Mouse (Mus musculus): ENCODE data around the gene Pfas. TPM values are rescaled to one million over a fixed set of nuclear protein-coding genes. Genes with fewer than 3 reads are reported as not detected.
A peak's percentile ranks its signal among the peaks of the same experiment; 100 is the strongest.
"Not testable (repeated sequence)": the region's sequence is repeated elsewhere in the genome, so short reads cannot be mapped to it uniquely, and the experiment has no call there.

Gene Pfas
- total and polyA plus RNA-seq, 3 experiments: 63.5 to 149 (median 130) TPM

- Histone ChIP-seq H3K79me2 (ENCODE audit: control insufficient read depth, insufficient read depth, low read length, poor library complexity) (peaks cover 34% of the 10 kb centered on the region), H3K27ac (ENCODE audit: control insufficient read depth, low read depth, low read length) (no peak overlapping the region), H3K9ac (ENCODE audit: control insufficient read depth, low read depth, low read length, poor library complexity, severe bottlenecking) (no peak overlapping the region), H3K36me3 (ENCODE audit: control insufficient read depth in 1 of 2, insufficient read depth in 2 of 2, low read length in 2 of 2) (peaks cover 0 to 18% of the 10 kb centered on the region in 2 experiments; a peak in 2 of 4 replicates), H3K4me1 (ENCODE audit: control insufficient read depth in 1 of 2, insufficient read depth in 2 of 2, low read length in 2 of 2) (peaks cover 0 to 10% of the 10 kb centered on the region in 2 experiments; a peak in 3 of 4 replicates), H3K4me3 (ENCODE audit: control insufficient read depth in 1 of 2, insufficient read depth in 1 of 2, low read depth in 2 of 2, low read length in 2 of 2) (no peak overlapping the region), H3K27me3 (ENCODE audit: control insufficient read depth in 1 of 2, insufficient read depth in 2 of 2, low read length in 2 of 2) (no peaks in the 10 kb centered on the region), H3K9me3 (replicated peaks; ENCODE audit: insufficient read depth, low read length) (no peaks in the 10 kb centered on the region)
- peak; percentile 52 for DNase-seq (ENCODE audit: low read depth, low spot score)
- TF ChIP-seq UBTF (IDR thresholded peaks at IDR 0.05; ENCODE audit: borderline replicate concordance, insufficient read depth, low read depth, low read length) (no peak), RAD21 (IDR thresholded peaks at IDR 0.05; ENCODE audit: low read depth, low read length) (no peak), TBP (IDR thresholded peaks at IDR 0.05; ENCODE audit: low read depth, low read length) (peak; percentile 90), TAL1 (IDR thresholded peaks at IDR 0.05; ENCODE audit: low read length) (no peak), POLR2A (IDR thresholded peaks at IDR 0.05; ENCODE audit: control insufficient read depth in 1 of 2, insufficient read depth in 1 of 2, low read depth in 1 of 2, low read length in 2 of 2, poor library complexity in 1 of 2) (no peak), MEF2A (IDR thresholded peaks at IDR 0.05; ENCODE audit: extremely low read depth, insufficient replicate concordance, low read depth, low read length, poor library complexity, severe bottlenecking) (no peak), MXI1 (IDR thresholded peaks at IDR 0.05; ENCODE audit: low read depth, low read length) (no peak)
Observed at GRCm38 (mm10) chr11:69009508-69009907, 1.2 kb upstream of the Pfas start.

DNA sequence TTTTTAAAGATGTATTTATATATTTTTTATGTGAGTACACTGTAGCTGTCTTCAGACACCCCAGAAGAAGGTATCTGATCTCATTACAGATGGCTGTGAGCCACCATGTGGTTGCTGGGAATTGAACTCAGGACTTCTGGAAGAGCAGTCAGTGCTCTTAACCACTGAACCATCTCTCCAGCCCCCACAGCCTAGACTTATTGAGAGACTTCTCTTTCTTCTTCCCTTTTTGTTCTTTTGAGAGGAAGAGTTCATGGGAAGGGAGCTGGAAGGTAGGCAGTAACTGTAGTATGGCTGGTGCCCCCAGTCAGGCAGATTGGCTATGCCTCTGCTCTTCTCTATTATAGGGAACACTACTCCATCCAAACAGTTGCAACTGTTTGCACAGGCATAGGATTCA, 1.7 kb downstream of the Pfas start:
- not testable (repeated sequence) for H3K4me3 ChIP-seq (ENCODE audit: control insufficient read depth in 1 of 2, insufficient read depth in 1 of 2, low read depth in 2 of 2, low read length in 2 of 2); H3K4me1 ChIP-seq (ENCODE audit: control insufficient read depth in 1 of 2, insufficient read depth in 2 of 2, low read length in 2 of 2)
- H3K36me3 ChIP-seq (ENCODE audit: control insufficient read depth in 1 of 2, insufficient read depth in 2 of 2, low read length in 2 of 2): peaks cover 11 to 18% of the 10 kb centered on the region in 2 experiments

DNA sequence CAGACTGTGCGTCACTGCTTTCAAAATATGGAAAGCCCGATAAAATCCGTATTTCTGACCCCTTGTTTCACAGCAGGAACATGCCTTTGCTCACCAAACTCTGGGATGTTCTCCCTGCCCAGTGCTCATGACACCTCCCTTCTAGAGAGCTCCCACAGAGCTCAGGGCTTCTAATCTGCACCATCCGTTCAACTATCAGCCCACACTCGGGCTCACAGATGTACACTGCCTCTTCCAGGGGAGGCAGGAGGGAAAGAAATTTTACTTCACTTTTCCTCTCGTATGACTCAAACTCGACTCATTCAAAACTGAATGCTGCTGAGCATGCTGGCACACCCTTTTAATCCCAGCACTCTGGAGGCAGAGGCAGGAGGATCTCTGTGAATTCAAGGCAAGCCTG, 3.1 kb downstream of the Pfas start:
- H3K27me3 ChIP-seq (ENCODE audit: control insufficient read depth in 1 of 2, insufficient read depth in 2 of 2, low read length in 2 of 2): no peaks in the 10 kb centered on the region
- no peak overlapping the region for H3K9ac ChIP-seq (ENCODE audit: control insufficient read depth, low read depth, low read length, poor library complexity, severe bottlenecking)
- DNase-seq (ENCODE audit: low read depth, low spot score): peak; percentile 51
- H3K36me3 ChIP-seq (ENCODE audit: control insufficient read depth in 1 of 2, insufficient read depth in 2 of 2, low read length in 2 of 2): peaks cover 17 to 18% of the 10 kb centered on the region in 2 experiments
- H3K9me3 ChIP-seq (replicated peaks; ENCODE audit: insufficient read depth, low read length): no peaks in the 10 kb centered on the region
- no peak overlapping the region for H3K4me3 ChIP-seq (ENCODE audit: control insufficient read depth in 1 of 2, insufficient read depth in 1 of 2, low read depth in 2 of 2, low read length in 2 of 2)
- peaks cover 41% of the 10 kb centered on the region for H3K79me2 ChIP-seq (ENCODE audit: control insufficient read depth, insufficient read depth, low read length, poor library complexity)
- no peak overlapping the region for H3K27ac ChIP-seq (ENCODE audit: control insufficient read depth, low read depth, low read length)
- TF ChIP-seq EP300 (IDR thresholded peaks at IDR 0.05; ENCODE audit: low read depth in 1 of 2, low read length in 2 of 2): 0 out of 4 replicates have a peak, but pooled peaks of 1 of the 2 experiments have one; percentile 26
- TF ChIP-seq ETS1 (IDR thresholded peaks at IDR 0.05; ENCODE audit: low read depth, low read length): no peak
- H3K4me1 ChIP-seq (ENCODE audit: control insufficient read depth in 1 of 2, insufficient read depth in 2 of 2, low read length in 2 of 2): peaks cover 0 to 10% of the 10 kb centered on the region in 2 experiments; a peak in 3 of 4 replicates

More for the DNA sequence above, 1.7 kb downstream of the Pfas start:
- not testable (repeated sequence) for H3K9ac ChIP-seq (ENCODE audit: control insufficient read depth, low read depth, low read length, poor library complexity, severe bottlenecking); H3K27ac ChIP-seq (ENCODE audit: control insufficient read depth, low read depth, low read length); H3K27me3 ChIP-seq (ENCODE audit: control insufficient read depth in 1 of 2, insufficient read depth in 2 of 2, low read length in 2 of 2); H3K9me3 ChIP-seq (replicated peaks; ENCODE audit: insufficient read depth, low read length); DNase-seq (ENCODE audit: low read depth, low spot score)
- peak; percentile 96 for TF ChIP-seq TBP (IDR thresholded peaks at IDR 0.05; ENCODE audit: low read depth, low read length)
- TF ChIP-seq POLR2A (IDR thresholded peaks at IDR 0.05; ENCODE audit: control insufficient read depth in 1 of 2, insufficient read depth in 1 of 2, low read depth in 1 of 2, low read length in 2 of 2, poor library complexity in 1 of 2): peak in 1 of 2 experiments; percentile 45; a peak in 2 of 4 replicates
- peaks cover 40% of the 10 kb centered on the region for H3K79me2 ChIP-seq (ENCODE audit: control insufficient read depth, insufficient read depth, low read length, poor library complexity)

Data from MEL (cell line).